22 mouse cellular contexts compared by ENCODE assay signal in genomic region chr8:94989711-94990110, GRCm38 (mm10). TPM values are rescaled to one million over a fixed set of nuclear protein-coding genes. Genes with fewer than 3 reads are reported as not detected.
A peak's percentile ranks its signal among the peaks of the same experiment; 100 is the strongest.
DNase-seq lines count a peak whose midpoint lies in the region; ATAC-seq lines count a peak whose summit lies in the region.
"Had no signal": no experiment of that assay in that cellular context is flagged by ENCODE, and none has a peak within 500 bp of the region (broad histone marks: within the 10 kb centered on the region; RNA-seq: fewer than 3 reads in every experiment).

No protein-coding gene starts in this region.

- H3K27me3 ChIP-seq in heart, embryonic 10.5 days (ENCODE audit: insufficient read depth, poor library complexity, severe bottlenecking), result peaks cover 71% of the 10 kb centered on the region
- no peaks in the 10 kb centered on the region for H3K27me3 ChIP-seq in liver, embryonic 11.5 days (replicated peaks; ENCODE audit: control insufficient read depth, insufficient read depth, low read length)
- no peaks in the 10 kb centered on the region for H3K27me3 ChIP-seq in liver, embryonic 15.5 days
- H3K27me3 ChIP-seq: forebrain, embryonic 13.5 days; hindbrain, embryonic 13.5 days; intestine, embryonic 15.5 days; limb, embryonic 15.5 days; neural tube, embryonic 15.5 days had no signal

- no peak overlapping the region for H3K27ac ChIP-seq in heart, embryonic 10.5 days
- H3K27ac ChIP-seq in liver, embryonic 11.5 days (ENCODE audit: low read depth, low read length), result no peak overlapping the region
- H3K27ac ChIP-seq in liver, embryonic 15.5 days (replicated peaks), result no peak overlapping the region
- H3K27ac ChIP-seq: forebrain, embryonic 13.5 days; intestine, embryonic 15.5 days; neural tube, embryonic 15.5 days; stomach, postnatal 0 days had no signal

- H3K4me2 ChIP-seq in liver, embryonic 11.5 days, result peak overlapping the region; percentile 90
- 0 out of 2 replicates have a peak overlapping the region, but pooled peaks have one; percentile 92 for H3K4me2 ChIP-seq in liver, embryonic 15.5 days
- H3K4me2 ChIP-seq: forebrain, embryonic 13.5 days; hindbrain, embryonic 13.5 days; intestine, embryonic 15.5 days; limb, embryonic 15.5 days; neural tube, embryonic 15.5 days had no signal

- peak; percentile 85 for DNase-seq in heart, adult 11 months
- DNase-seq in heart, embryonic 10.5 days (ENCODE audit: low spot score), result no peak
- no peak for DNase-seq in liver, embryonic 11.5 days (ENCODE audit: low spot score)
- DNase-seq in liver, result no peak
- peak; percentile 56 for DNase-seq in cerebellum, adult 8-10 months
- DNase-seq in adrenal gland, adult 8-10 months, result no peak
- no peak for DNase-seq in frontal cortex, adult 2 months (ENCODE audit: extremely low spot score in 1 of 2, low spot score in 1 of 2)
- DNase-seq: adrenal gland, adult 2 months; embryo, embryonic 11 days; heart, adult 18-20 months; heart, postnatal 10 days; layer of hippocampus, adult 9-11 months; retina, postnatal 1 day; thymus, postnatal 36 days had no signal

- no peak for ATAC-seq in liver, embryonic 11.5 days (replicated peaks; ENCODE audit: low FRiP score)
- ATAC-seq in liver, embryonic 15.5 days (ENCODE audit: insufficient read depth), result no peak
- ATAC-seq: forebrain, embryonic 13.5 days; intestine, embryonic 15.5 days; lung, postnatal 0 days had no signal

- peaks cover 54% of the 10 kb centered on the region for H3K4me1 ChIP-seq in heart, embryonic 10.5 days
- peaks cover 82% of the 10 kb centered on the region for H3K4me1 ChIP-seq in liver, embryonic 11.5 days (replicated peaks; ENCODE audit: control insufficient read depth, insufficient read depth, low read length)
- H3K4me1 ChIP-seq in liver, embryonic 15.5 days (replicated peaks), result peaks cover 98% of the 10 kb centered on the region

- no peak overlapping the region for H3K9ac ChIP-seq in liver, embryonic 11.5 days (ENCODE audit: low read depth, low read length)
- no peak overlapping the region for H3K9ac ChIP-seq in liver, embryonic 15.5 days
- H3K9ac ChIP-seq: forebrain, embryonic 13.5 days; hindbrain, embryonic 13.5 days; intestine, embryonic 15.5 days; limb, embryonic 15.5 days; neural tube, embryonic 15.5 days had no signal

- no peaks in the 10 kb centered on the region for H3K36me3 ChIP-seq in heart, embryonic 10.5 days
- no peaks in the 10 kb centered on the region for H3K36me3 ChIP-seq in liver, embryonic 11.5 days (ENCODE audit: control insufficient read depth, insufficient read depth, low read length)
- H3K36me3 ChIP-seq in liver, embryonic 15.5 days (replicated peaks), result peaks cover 52% of the 10 kb centered on the region
- H3K36me3 ChIP-seq: hindbrain, embryonic 13.5 days; intestine, embryonic 15.5 days; limb, embryonic 15.5 days; neural tube, embryonic 15.5 days had no signal

- H3K9me3 ChIP-seq in heart, embryonic 10.5 days, result no peaks in the 10 kb centered on the region
- H3K9me3 ChIP-seq in liver, embryonic 11.5 days (ENCODE audit: control insufficient read depth, low read length), result no peaks in the 10 kb centered on the region
- no peaks in the 10 kb centered on the region for H3K9me3 ChIP-seq in liver, embryonic 15.5 days (replicated peaks)
- H3K9me3 ChIP-seq: forebrain, embryonic 13.5 days; hindbrain, embryonic 13.5 days; intestine, embryonic 15.5 days; limb, embryonic 15.5 days; neural tube, embryonic 15.5 days had no signal

- WGBS in heart, embryonic 10.5 days, result 90% methylated on average over 4 of the region's 4 CpGs
- WGBS in liver, embryonic 11.5 days, result 87% methylated on average over 4 of the region's 4 CpGs
- 79% methylated on average over 4 of the region's 4 CpGs for WGBS in liver, embryonic 15.5 days (ENCODE audit: insufficient replicate concordance)

- no peak overlapping the region for H3K4me3 ChIP-seq in heart, embryonic 10.5 days
- no peak overlapping the region; the same call in 1 of the 2 replicates for H3K4me3 ChIP-seq in liver, embryonic 11.5 days (ENCODE audit: low read depth, low read length)
- H3K4me3 ChIP-seq in liver, embryonic 15.5 days (replicated peaks), result no peak overlapping the region
- H3K4me3 ChIP-seq: forebrain, embryonic 13.5 days; hindbrain, embryonic 13.5 days; intestine, embryonic 15.5 days; limb, embryonic 15.5 days; neural tube, embryonic 15.5 days had no signal

RNA-seq across cellular contexts. Expression of gene Adgrg1, which starts 15.2 kb away (rescaled TPM):
- 9.0 and 16.6 TPM in 2 replicates for polyA plus RNA-seq in heart, embryonic 10.5 days (2016; fragmentation: Nextera tagmentation; extraction: Ambion mirVana)
- polyA plus RNA-seq in liver, embryonic 11.5 days (2014; fragmentation: Nextera tagmentation; extraction: Ambion mirVana), result 125 and 137 TPM in 2 replicates
- polyA plus RNA-seq in liver, embryonic 15.5 days (2015; fragmentation: Nextera tagmentation; extraction: Ambion mirVana), result 45.2 and 46.1 TPM in 2 replicates
- total RNA-seq in adrenal gland, adult 8-10 months (2022), result 10 to 100 TPM; 14.6 to 60.9 (median 38.3) TPM
- polyA plus RNA-seq in frontal cortex, adult 2 months (2012; rRNA removed), result 127 and 147 TPM in 2 replicates

RNA-seq across cellular contexts. Expression of gene Adgrg3, which starts 27.8 kb away (rescaled TPM):
- polyA plus RNA-seq in heart, embryonic 10.5 days (2016; fragmentation: Nextera tagmentation; extraction: Ambion mirVana), result 3.0 and 3.9 TPM in 2 replicates
- 11.8 and 11.9 TPM in 2 replicates for polyA plus RNA-seq in liver, embryonic 11.5 days (2014; fragmentation: Nextera tagmentation; extraction: Ambion mirVana)
- polyA plus RNA-seq in liver, embryonic 15.5 days (2015; fragmentation: Nextera tagmentation; extraction: Ambion mirVana), result 8.3 and 9.3 TPM in 2 replicates
- 1 to 10 TPM; 2.2 to 4.1 (median 3.1) TPM for total RNA-seq in adrenal gland, adult 8-10 months (2022)
- polyA plus RNA-seq in frontal cortex, adult 2 months (2012; rRNA removed), result 0.54 and 0.59 TPM in 2 replicates

Comparison
In these comparisons a context has a peak if more than half of its experiments do, and no peak if none do; other contexts are left out.
1. DNase-seq: peak in heart, adult 11 months (single experiment) and cerebellum, adult 8-10 months (single experiment); none in heart, embryonic 10.5 days (single experiment), liver, embryonic 11.5 days (single experiment), liver (single experiment), adrenal gland, adult 8-10 months (single experiment) and frontal cortex, adult 2 months (0 of 2).